ENCODE assay signal across 10 mouse cellular contexts in the genomic region with DNA sequence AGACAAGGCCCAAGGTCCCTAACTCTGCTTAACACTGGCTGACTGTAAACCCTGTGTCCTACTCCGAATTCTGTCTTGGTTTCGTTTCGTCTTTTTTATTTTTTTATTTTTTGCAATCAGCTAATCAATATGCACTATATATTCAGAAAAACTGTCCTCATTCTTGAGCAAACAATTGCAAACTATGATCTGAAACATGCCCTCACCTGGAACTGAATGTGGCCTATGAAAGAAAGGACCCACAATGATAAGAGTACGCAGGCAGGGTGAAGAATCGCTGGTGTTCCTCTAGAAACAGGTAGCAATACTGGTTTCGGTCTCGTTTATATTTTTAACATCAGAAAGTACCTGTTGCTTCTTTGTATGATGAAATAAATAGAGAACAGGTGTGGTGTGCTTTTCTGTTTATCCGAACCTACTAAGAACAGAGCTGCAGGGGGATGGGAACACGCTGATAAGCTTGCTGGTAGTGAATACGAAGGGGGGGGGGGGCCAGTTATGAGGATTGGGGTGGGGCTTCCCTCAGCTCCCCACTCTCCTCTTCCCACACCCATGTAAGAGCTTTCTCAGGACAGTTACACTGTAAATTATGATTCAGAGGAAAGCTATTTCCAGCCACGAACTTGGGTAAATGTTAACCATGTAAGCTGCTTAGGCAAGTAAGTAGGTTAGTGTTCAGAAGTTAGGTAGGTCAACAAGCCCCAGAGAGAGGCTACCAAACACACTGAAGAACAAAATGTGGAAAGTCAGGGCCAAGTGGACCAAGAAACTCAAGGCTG.
DNase-seq lines count a peak whose midpoint lies in the region; ATAC-seq and TF ChIP-seq lines count a peak whose summit lies in the region.
"Had no signal": no experiment of that assay in that cellular context is flagged by ENCODE, and none has a peak within 500 bp of the region (broad histone marks: within the 10 kb centered on the region; RNA-seq: fewer than 3 reads in every experiment).

No protein-coding gene starts in this region.

- ATAC-seq in forebrain, embryonic 13.5 days = no peak
- no peak for ATAC-seq in forebrain, embryonic 16.5 days
- peak; percentile 76 for ATAC-seq in lung, postnatal 0 days
- peak; percentile 6 for ATAC-seq in inflammation-experienced regulatory T-cells, adult 6 months

- peaks cover 4% of the 10 kb centered on the region; the same call in 1 of the 2 replicates for H3K36me3 ChIP-seq in forebrain, embryonic 13.5 days (ENCODE audit: poor library complexity, severe bottlenecking)
- H3K36me3 ChIP-seq in forebrain, embryonic 16.5 days (ENCODE audit: control insufficient read depth, insufficient read depth) = no peaks in the 10 kb centered on the region
- no peaks in the 10 kb centered on the region for H3K36me3 ChIP-seq in lung, postnatal 0 days (ENCODE audit: insufficient read depth, low read length)

- H3K4me1 ChIP-seq in forebrain, embryonic 13.5 days = peaks cover 63% of the 10 kb centered on the region
- H3K4me1 ChIP-seq in forebrain, embryonic 16.5 days (replicated peaks; ENCODE audit: control insufficient read depth, insufficient read depth, low read length) = peaks cover 42% of the 10 kb centered on the region
- H3K4me1 ChIP-seq in lung, postnatal 0 days (ENCODE audit: insufficient read depth, low read depth, low read length) = peaks cover 30% of the 10 kb centered on the region
- peaks cover 24% of the 10 kb centered on the region for H3K4me1 ChIP-seq in olfactory bulb, adult 2 months (ENCODE audit: control insufficient read depth, insufficient read depth, low read length)

- peak; percentile 85 for DNase-seq in lung, postnatal 0 days (ENCODE audit: low spot score)
- no peak for DNase-seq in lung, postnatal 10 days
- DNase-seq in gastrocnemius, adult 8-10 months (ENCODE audit: low spot score in 2 of 2) = no peak
- DNase-seq in thymus, adult 18-20 months = no peak
- DNase-seq: gastrocnemius, postnatal 10 days; right cerebral cortex, postnatal 4 days had no signal

- peak; percentile 82 for TF ChIP-seq EP300 in lung, postnatal 0 days (IDR thresholded peaks at IDR 0.05)

- H3K9me3 ChIP-seq in forebrain, embryonic 13.5 days (replicated peaks) = no peaks in the 10 kb centered on the region
- H3K9me3 ChIP-seq in forebrain, embryonic 16.5 days (ENCODE audit: control insufficient read depth, low read length) = no peaks in the 10 kb centered on the region
- no peaks in the 10 kb centered on the region for H3K9me3 ChIP-seq in lung, postnatal 0 days (ENCODE audit: low read length)

- no peak overlapping the region for H3K4me3 ChIP-seq in forebrain, embryonic 13.5 days
- H3K4me3 ChIP-seq in forebrain, embryonic 16.5 days (replicated peaks; ENCODE audit: low read length) = no peak overlapping the region
- no peak overlapping the region for H3K4me3 ChIP-seq in lung, postnatal 0 days (ENCODE audit: low read depth, low read length)
- H3K4me3 ChIP-seq in olfactory bulb, adult 2 months (ENCODE audit: insufficient read depth, low read depth, low read length) = no peak overlapping the region

- no peak for TF ChIP-seq CTCF in lung, postnatal 0 days (IDR thresholded peaks at IDR 0.05)
- TF ChIP-seq CTCF in olfactory bulb, adult 2 months (IDR thresholded peaks at IDR 0.05; ENCODE audit: insufficient read depth, low read depth, low read length) = no peak

- no peaks in the 10 kb centered on the region for H3K27me3 ChIP-seq in forebrain, embryonic 13.5 days
- H3K27me3 ChIP-seq in forebrain, embryonic 16.5 days (replicated peaks; ENCODE audit: control insufficient read depth, insufficient read depth, low read length) = no peaks in the 10 kb centered on the region
- no peaks in the 10 kb centered on the region for H3K27me3 ChIP-seq in lung, postnatal 0 days (replicated peaks; ENCODE audit: insufficient read depth, low read length)

- 87% methylated on average over 11 of the region's 11 CpGs for WGBS in forebrain, embryonic 13.5 days
- 89% methylated on average over 11 of the region's 11 CpGs for WGBS in forebrain, embryonic 16.5 days
- WGBS in lung, postnatal 0 days = 54% methylated on average over 11 of the region's 11 CpGs
- 80% methylated on average over 11 of the region's 11 CpGs for WGBS in olfactory bulb, adult 2 months

- H3K27ac ChIP-seq in forebrain, embryonic 13.5 days = 0 out of 2 replicates have a peak overlapping the region, but pooled peaks have one; percentile 37
- H3K27ac ChIP-seq in forebrain, embryonic 16.5 days (ENCODE audit: low read length) = no peak overlapping the region
- H3K27ac ChIP-seq in lung, postnatal 0 days (ENCODE audit: low read length) = peak overlapping the region; percentile 82
- peak overlapping the region; percentile 15; the same call in 1 of the 2 replicates for H3K27ac ChIP-seq in olfactory bulb, adult 2 months (ENCODE audit: insufficient read depth, low read depth, low read length)

- TF ChIP-seq POLR2A in olfactory bulb, adult 2 months (IDR thresholded peaks at IDR 0.05; ENCODE audit: insufficient read depth, low read depth, low read length) = no peak

- no peak overlapping the region for H3K4me2 ChIP-seq in forebrain, embryonic 13.5 days
- no peak overlapping the region for H3K4me2 ChIP-seq in forebrain, embryonic 16.5 days (ENCODE audit: low read length)
- H3K4me2 ChIP-seq in lung, postnatal 0 days (replicated peaks; ENCODE audit: low read depth, low read length) = 0 out of 2 replicates have a peak overlapping the region, but pooled peaks have one; percentile 25

- H3K9ac ChIP-seq in forebrain, embryonic 13.5 days = no peak overlapping the region
- H3K9ac ChIP-seq in forebrain, embryonic 16.5 days (replicated peaks; ENCODE audit: low read depth, low read length) = no peak overlapping the region
- H3K9ac ChIP-seq in lung, postnatal 0 days (replicated peaks; ENCODE audit: low read depth) = no peak overlapping the region

Comparison
In these comparisons a context has a peak if more than half of its experiments do, and no peak if none do; other contexts are left out.
1. ATAC-seq: peak in lung, postnatal 0 days (single experiment) and inflammation-experienced regulatory T-cells, adult 6 months (single experiment); none in forebrain, embryonic 13.5 days (single experiment) and forebrain, embryonic 16.5 days (single experiment).